Mouse (Mus musculus) spleen, postnatal 4 days (tissue): ENCODE results near the gene Fam83e.

Experiments used
- DNase-seq, 2 experiments: peaks; one replicate each; pipeline ENCODE4 v3.0.0; 2022; ENCODE audit warnings: low spot score in 2 of 2

Gene Fam83e

DNA sequence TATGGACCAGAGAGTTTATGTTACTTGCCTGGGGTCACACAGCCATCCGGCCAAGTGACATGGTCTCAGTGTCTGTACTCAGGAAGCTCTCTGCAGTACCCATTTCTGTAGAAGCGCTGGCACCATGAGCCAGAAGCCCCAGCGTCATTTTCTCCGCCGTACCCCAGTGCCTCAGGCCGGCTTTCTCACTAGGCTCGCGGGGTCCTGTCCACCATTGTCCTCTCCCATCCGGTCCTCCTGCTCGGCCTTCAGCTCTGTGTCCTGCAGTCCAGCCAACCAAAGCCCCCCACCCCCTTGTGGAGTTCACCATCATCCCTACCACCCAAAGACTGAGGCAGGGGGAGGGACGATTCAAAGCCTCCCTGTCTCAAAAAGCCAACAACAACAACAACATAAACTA is 19.4 kb upstream of the Fam83e start:
- no peak for DNase-seq

DNA sequence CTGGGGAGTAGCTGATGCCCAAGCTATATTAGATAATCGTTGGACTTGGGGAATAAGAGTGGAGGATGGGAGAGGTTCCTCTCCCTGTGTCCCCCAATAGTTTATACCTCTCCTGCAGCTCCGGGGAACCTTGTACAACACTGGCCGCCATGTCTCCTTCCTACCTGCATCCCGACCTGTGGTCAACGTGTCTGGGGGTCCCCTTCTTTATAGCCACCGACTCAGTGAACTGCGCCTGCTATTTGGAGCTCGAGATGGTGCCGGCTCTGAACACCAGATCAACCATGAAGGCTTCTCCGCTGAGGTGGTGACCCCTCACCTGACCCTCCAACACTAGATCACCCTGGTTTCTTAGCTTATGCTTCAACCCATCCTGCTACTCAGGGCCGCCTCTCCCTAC is 18.7 kb upstream of the Fam83e start:
- no peak for DNase-seq

DNA sequence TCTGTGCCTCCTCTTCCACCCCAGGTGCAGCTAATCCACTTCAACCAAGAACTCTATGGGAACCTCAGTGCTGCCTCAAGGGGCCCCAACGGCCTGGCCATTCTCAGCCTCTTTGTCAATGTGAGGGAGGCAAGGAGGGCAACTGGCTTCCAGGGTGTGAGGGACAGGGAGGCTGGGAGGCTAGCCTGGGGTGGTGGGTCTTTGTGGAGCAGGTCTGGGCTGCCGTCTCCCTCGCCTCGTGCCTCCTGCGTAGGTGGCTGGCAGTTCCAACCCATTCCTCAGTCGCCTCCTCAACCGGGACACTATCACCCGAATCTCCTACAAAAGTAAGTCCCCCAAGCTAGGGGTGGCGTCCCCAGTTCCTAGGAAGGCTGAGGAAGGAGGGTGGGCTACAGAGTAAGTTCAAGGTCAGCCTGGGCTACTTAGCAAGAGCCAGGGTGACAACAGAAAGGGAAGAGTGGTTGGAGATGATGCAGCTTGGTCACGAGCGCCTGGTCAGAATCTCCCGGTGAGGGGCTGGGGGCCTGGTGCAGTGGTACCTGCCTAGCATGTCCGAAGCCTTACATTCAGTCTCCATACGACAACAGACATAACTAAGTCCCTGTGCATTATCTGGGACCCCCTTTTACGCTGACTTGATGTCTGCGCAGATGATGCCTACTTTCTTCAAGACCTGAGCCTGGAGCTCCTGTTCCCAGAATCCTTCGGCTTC is 18.0 kb upstream of the Fam83e start:
- DNase-seq = no peak

DNA sequence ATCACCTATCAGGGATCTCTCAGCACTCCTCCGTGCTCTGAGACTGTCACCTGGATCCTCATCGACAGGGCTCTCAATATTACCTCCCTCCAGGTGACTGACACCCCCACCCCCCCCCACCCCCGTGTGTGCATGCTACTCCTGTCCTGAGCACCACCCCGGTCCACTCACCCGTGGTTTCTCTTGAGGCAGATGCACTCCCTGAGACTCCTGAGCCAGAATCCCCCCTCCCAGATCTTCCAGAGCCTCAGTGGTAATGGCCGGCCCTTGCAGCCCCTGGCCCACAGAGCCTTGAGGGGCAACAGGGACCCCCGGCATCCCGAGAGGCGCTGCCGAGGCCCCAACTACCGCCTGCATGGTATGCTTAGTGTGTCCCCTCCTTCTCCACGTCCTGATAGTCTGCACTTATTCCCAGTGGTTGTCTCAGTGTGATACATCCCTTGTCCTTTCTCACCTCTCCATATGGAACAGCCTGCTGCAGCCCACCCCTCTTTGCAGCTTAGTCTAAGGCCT is 17.4 kb upstream of the Fam83e start:
- no peak for DNase-seq

DNA sequence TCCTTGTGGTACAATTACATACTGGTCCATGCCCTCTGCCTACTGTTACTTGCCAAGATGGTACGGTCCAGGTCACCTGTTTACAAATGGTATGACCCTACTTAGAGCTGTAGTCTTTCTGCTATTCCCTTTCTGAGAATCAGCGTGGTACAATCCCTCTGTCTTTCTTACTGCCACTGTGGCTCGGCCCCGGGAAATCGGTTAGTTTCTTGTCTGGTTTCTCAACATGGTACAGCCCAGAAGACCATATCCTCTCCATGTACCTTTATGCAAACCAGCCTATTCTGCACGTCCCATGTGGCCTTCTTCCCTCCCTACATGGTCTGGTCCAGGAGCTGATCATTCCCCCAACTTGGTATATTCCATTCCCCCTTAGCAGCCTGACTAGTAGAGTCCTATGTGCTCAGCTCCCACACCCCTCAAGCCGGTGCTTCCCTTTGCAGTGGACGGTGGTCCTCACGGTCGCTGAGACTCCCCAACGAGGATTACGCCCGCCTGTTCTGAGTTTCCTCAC is 16.9 kb upstream of the Fam83e start:
- peak; percentile 49 to 76 for DNase-seq

DNA sequence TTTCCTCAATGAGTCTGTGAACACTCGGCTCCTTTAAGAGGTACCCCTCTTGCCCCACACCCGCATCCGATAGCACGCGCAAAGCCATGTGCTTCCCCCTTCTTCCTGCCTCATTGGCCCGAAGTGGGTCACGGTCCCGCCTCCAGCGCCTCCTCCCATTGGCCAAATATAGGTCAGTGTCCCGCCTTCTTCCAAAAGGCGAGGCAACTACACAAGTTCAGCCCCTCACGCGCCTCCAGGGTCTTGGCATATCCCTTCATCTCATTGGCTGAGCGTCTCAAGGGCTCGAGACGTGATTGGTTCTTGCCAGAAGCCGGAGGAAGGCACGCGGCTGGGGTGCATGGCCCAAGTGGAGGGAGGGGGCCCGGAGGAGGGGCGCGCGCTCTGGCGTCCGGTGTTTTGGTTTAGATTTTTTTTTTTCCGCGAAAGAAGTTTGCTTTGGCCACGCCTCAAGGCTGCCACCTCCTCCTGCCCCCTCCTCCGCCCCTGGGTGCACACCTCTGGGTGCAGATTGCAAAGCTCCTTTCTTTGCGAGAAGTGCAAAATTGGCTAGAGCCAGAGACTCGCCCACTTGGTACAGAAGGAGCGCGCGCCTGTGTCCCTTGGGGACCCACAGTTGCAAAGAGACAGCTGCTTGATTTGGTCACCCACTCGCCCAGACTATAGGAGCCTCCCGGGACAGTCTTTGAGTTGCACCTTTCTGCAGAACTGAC is 16.1 kb upstream of the Fam83e start, which contains the start of gene Dbp:
Gene Dbp, plus strand, starts transcription at position 359 of the 713 bp plus-strand sequence.
- DNase-seq = peak; percentile 93

DNA sequence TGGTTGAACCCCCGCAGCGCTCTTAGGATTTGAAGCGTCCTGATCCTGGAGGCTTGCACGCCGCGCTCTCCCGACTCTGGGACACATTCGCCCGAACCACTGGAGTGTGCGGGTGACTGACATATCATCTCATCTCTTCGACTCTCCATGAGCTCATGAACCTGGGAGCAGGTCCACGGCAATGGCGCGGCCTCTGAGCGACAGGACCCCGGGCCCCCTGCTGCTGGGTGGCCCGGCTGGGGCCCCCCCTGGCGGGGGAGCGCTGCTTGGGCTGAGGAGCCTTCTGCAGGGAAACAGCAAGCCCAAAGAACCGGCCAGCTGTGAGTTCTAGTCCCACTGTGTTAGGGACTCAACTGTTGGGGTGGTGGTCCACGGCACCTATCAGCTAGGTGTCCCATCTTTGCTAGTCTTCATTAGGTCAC is 15.6 kb upstream of the Fam83e start:
- no peak for DNase-seq

DNA sequence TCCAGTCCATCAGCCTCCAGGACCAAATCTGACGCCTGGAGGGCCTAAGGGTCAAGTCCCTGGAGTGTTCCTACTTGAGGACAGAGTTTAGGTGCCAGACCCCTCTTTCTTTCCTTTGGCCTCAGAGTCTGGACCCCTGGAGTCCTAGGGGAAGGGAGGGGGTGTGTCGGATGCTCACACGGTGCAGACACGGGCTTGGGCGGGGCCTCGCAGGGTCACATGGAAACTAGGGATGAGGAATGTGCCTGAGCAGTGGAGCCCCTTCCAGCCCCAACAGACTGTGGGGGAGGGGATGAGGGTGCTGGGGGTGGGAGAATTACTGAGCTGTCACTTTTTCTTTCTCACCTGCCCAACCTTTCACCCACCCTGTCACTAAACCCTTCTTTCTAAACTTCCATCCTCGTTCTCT is 15.1 kb upstream of the Fam83e start:
- no peak for DNase-seq

DNA sequence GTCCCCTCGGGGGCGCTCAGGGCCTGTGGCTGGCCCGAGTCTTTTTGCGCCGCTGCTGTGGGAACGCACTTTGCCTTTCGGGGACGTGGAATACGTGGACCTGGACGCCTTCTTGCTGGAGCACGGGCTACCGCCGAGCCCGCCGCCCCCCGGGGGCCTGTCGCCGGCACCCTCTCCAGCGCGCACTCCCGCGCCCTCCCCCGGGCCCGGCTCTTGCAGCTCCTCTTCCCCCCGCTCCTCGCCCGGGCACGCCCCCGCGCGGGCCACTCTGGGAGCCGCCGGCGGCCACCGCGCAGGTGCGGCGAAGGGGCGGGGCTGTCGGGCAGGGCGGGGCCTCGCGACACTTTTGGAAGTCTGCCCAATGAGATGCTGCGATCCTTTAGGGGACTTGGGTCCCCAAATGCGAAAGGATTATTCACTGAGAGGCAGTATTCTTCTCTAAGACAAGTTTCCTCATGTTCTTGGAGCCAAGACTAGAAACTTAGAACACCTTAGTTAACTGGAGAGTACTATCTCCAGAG is 14.2 kb upstream of the Fam83e start:
- peak; percentile 84 to 92 for DNase-seq

DNA sequence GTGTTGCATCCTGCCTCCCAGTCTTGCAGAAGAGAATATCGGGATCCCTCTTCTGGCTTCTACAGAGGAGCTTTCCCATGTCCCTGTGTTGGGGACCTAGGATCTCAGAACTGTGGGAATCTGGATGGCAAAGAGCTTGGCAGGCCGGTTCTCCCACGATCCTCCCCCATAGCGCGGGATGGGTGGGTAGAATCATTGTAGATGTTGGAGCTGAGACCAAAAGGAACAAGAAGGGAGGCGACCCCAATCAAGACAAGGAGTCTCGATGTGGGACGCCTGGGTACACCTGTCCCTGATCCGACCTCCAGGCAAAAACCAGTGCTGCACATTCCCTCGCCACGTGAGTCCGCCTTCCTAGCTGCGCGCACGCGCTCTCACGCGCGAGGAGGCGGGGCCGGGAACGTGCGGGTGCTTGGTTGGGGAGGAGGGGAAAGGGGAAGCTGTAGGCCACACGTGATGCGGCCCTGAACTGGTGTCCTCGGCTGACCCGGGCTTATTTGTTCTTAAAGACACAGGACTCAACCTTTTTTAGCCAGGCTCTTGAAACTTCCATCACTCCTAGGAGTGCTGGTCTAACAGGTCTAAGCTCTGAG is 13.5 kb upstream of the Fam83e start:
- peak; percentile 85 to 92 for DNase-seq

DNA sequence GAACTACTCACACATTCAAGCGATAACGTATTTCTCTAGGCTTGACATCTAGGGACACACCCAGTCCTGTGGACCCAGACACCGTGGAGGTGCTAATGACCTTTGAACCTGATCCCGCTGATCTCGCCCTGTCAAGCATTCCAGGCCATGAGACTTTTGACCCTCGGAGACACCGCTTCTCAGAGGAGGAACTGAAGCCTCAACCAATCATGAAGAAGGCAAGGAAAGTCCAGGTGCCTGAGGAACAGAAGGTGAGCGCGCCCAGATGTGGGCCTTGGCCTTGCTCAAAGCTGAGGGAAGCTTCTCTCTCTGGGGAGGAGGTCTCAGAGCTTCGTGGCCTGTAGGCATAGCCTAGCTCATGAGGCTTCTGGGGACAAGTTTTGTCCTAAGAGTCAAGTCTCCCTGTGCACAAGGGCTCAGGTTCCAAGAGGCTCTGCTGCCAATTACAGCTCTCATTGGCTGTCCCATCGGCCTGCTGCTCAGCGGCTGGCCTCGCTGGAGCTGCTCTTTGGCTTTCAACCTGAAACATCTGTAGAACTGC is 12.7 kb upstream of the Fam83e start:
- DNase-seq = no peak

DNA sequence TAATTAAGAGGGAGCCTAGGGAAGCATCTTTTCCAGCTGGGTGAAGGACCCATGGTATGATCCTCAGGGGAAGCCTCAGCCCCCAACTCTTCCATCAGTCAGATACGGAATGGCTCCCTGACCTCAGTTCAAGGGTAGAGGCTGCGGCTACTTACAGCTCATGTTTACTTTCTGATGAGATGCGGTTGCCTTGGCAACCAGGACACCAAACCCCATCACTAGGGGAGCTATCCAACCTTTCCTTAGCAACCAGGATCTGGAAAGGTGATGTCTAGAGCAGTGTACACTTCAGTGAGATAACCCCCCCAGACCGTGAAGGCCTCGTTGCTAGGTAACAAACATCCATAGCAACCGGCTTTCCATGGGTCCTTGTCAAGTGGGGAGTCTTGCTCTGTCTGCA is 12.0 kb upstream of the Fam83e start:
- no peak for DNase-seq

DNA sequence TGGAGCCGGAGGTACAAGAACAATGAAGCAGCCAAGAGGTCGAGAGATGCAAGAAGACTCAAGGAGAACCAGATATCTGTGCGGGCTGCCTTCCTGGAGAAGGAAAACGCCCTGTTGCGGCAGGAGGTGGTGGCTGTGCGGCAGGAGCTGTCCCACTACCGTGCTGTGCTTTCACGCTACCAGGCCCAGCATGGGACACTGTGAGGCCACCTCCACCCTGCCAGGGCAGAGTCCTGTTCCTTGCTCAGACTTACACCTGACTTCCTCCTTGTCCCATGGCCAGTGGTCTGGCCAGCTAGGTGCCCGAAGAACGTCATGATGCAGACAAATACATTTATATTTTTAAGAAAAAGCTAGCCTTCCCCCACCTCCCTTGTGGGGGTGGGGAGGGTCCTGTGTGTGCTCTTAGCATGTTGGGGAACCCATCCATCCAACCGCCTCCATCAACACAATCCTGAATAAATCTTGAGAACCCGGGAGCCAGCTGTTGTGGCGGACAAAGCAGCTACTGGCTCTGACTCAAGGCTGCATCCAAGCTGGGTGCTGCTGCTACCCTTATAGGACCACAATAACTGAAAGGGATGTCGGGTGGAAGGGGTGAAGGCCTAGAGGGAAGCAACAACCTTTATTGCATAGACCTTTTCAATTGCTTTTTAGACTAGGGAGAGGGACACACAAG is 11.2 kb upstream of the Fam83e start:
- DNase-seq = no peak

DNA sequence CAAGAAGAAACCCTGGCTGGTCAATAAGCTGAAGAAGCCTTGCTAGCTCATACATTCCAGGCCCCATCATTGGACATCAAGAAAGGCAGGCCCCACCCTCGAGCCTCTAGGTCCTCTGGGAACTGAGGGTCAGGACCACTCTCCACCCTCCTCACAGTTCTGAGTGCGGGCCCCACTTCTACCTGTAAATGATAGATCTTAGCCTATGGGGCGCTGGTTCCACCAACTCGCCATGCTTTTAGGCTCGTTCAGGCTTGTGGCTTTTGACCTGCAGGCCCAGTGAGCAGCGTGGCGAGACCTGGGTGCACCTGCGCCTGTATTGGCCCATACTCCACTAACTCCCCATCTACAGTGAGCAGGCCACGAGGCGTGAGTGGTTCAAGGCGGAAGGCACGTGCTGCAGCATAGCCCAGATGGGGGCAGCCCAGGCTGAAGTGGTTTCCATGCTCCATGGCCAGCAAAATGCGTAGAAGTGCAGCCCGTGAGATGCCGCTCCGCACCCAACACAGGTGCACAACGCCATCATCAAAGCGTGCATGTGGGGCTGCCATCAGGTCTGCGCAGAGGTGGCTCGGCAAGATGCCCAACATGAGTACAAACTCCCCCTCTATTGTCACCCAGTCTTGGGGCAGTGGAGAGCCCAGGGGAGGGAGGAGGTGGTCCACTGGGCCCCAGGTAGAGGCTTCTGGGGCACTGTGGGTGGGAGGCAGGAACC is 10.4 kb upstream of the Fam83e start:
- no peak for DNase-seq

DNA sequence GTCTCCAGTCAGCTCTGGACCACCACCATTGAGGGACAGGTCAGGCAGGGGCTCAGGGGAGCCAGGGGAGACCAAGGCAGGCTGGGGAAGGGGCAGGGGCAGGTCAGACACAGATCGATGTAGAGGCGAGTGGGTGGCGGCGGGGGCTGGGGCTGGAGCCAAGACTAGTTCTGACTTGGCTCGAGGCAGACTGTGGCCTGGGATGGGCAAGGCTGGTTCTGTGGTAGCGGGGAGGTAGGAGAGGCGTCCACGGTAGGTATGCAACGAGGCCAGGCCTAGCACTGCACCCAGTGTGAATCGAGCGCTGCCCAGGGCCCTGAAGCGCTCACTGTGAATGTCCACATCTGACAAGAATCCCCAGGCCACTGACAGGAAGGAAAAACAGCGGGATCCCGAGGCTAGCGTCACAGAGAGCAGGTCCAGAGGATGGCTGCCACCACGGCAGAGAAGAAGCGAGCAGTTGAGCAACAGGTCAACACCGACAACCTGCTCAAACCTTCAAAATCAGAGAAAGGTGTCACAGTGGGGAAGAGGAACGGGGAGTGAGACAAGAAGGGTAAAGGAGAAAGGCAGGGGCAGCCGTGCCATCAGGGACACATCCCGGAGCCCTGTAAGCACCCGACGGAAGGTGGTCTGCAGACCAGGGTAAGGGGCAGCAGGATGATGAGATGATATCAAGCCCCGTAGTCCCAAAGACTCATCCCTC is 9.5 kb upstream of the Fam83e start:
- DNase-seq = no peak

DNA sequence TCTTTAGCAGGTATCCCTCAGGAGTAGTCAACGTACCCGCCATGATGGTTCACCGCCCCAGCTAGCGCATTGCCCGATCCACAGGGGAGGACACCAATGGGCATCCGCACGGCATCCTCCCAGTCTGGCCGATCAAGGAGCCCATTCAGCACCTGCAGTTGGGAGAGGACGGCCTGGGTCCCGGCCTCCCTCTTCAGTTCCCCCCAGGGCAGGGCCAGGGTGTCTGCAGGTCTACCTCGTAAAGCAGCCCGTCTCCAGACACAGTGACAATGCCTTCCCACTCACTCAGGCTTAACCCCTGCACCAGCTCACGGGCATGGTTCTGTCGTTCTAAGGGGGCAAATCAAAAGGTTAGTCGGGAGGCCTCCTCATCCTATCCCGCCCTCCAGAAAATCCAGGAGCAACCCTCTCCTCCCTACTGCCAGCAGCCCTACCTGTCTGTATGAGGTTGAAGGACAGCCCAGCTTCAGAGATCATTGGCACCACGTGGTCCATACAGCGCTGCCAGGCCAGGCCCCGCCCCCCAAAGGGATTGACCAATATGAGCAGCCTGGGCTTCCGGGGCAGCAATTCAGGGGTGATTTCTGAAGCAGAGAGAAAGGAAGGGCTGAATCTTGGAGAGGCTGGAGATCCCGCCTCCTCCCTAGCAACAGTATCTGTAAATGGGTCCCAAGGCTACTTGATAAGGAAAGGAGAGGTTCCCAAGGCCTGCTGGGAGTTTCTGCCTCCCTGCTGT is 8.8 kb upstream of the Fam83e start:
- no peak for DNase-seq

DNA sequence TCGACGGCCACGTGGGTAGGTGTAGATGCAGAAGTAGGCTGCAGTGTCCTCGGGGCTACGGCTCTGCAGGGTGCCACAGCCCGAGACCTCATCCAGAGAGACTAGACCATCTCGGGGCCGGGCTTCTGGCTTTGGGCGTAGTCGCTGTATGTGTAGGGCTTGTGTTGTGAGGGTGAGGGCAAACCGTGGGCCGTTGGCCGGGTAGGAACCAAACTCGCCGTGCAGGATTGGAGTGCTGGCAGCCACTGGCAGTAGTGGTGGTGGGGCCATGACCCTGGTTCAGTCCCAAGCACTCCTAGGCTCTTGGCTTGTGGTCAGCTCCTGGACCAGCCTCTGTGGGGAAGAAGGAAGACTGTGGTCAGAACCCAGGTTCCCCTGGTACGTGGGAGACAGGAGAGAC is 7.6 kb upstream of the Fam83e start:
- no peak for DNase-seq

DNA sequence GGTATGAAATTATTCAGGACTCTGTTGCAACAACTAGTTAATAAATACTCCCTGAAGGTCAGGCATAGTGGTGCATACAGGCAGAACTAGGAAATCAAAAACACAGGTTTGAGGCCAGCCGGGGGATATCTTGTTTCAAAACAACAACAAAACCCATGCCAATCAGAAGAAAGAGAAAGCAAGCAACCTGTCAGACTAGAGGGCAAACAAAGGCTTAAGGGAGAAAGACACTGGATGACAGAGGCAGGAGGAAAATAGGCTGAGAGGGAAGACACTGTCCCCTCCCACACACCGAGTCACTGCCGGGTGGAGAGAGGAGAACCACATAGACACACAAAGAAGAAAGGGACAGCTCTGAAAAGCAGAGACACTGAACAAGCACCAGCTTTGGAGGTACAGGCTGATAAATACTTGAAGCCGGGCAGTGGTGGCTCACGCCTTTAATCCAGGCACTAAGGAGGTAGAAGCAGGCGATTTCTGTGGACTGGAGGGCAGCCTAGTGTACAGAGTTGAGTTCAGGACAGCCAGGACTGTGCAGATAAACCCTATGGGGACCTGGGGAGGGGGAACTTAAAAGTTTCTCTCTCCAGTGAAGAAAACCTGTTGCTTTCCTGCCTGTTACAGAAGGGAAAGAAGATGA is 7.0 kb upstream of the Fam83e start:
- DNase-seq = no peak

DNA sequence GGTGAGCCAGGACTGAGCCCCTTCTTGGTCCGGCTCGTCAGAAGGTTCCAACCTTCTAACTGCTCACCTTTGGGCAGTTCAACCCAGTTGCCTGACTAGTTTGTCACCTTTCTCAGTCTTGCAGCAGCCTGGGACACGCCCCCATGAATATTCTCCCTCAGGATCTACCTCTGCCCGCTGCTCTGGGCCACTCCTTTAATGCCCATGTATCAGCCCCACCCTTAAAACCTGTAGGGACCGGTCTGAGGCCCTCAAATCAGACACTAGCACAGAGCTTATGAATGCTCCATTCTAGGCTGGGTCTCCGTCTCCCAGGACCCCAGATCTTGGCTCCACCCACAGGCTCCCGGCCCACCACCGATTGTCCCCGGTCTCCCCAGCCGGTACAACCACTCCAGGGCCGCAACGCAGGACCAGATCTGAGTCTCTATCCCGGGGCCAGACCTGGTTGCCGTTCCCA is 6.4 kb upstream of the Fam83e start:
- no peak for DNase-seq
